Comparison of ENCODE assay signal across 9 mouse cellular contexts in genomic region chr10:13473287-13473832, GRCm38 (mm10). TPM values are rescaled to one million over a fixed set of nuclear protein-coding genes. Genes with fewer than 3 reads are reported as not detected.
DNase-seq lines count a peak whose midpoint lies in the region; ATAC-seq and TF ChIP-seq lines count a peak whose summit lies in the region.
"Had no signal": no experiment of that assay in that cellular context is flagged by ENCODE, and none has a peak within 500 bp of the region (broad histone marks: within the 10 kb centered on the region; RNA-seq: fewer than 3 reads in every experiment).

No protein-coding gene starts in this region.

- H3K27me3 ChIP-seq in kidney, embryonic 16.5 days (ENCODE audit: insufficient read depth, low read length): peaks cover 9% of the 10 kb centered on the region
- H3K27me3 ChIP-seq in hindbrain, embryonic 13.5 days: peaks cover 53% of the 10 kb centered on the region
- H3K27me3 ChIP-seq in midbrain, embryonic 13.5 days: peaks cover 57% of the 10 kb centered on the region

- 0 out of 2 replicates have a peak, but pooled peaks cover 5% of the 10 kb centered on the region for H3K4me1 ChIP-seq in kidney, embryonic 16.5 days (ENCODE audit: insufficient read depth, low read length)
- H3K4me1 ChIP-seq in cortical plate, adult 2 months (ENCODE audit: control insufficient read depth, insufficient read depth, low read length): peaks cover 2% of the 10 kb centered on the region
- peaks cover 16% of the 10 kb centered on the region for H3K4me1 ChIP-seq in hindbrain, embryonic 13.5 days (replicated peaks)
- peaks cover 12% of the 10 kb centered on the region for H3K4me1 ChIP-seq in midbrain, embryonic 13.5 days (replicated peaks)

- H3K36me3 ChIP-seq in kidney, embryonic 16.5 days (ENCODE audit: insufficient read depth, low read length): no peaks in the 10 kb centered on the region
- H3K36me3 ChIP-seq in hindbrain, embryonic 13.5 days: no peaks in the 10 kb centered on the region
- H3K36me3 ChIP-seq in midbrain, embryonic 13.5 days: no peaks in the 10 kb centered on the region
- H3K36me3 ChIP-seq: G1E had no signal

- H3K4me3 ChIP-seq in kidney, embryonic 16.5 days (ENCODE audit: low read length): peak overlapping the region; percentile 67
- peak overlapping the region; percentile 38 for H3K4me3 ChIP-seq in cortical plate, adult 2 months (ENCODE audit: insufficient read depth, low read length)
- peak overlapping the region; percentile 70 for H3K4me3 ChIP-seq in hindbrain, embryonic 13.5 days
- H3K4me3 ChIP-seq in midbrain, embryonic 13.5 days (replicated peaks): peak overlapping the region; percentile 75

- H3K9me3 ChIP-seq in kidney, embryonic 16.5 days (ENCODE audit: low read length): no peaks in the 10 kb centered on the region
- H3K9me3 ChIP-seq in hindbrain, embryonic 13.5 days: no peaks in the 10 kb centered on the region
- no peaks in the 10 kb centered on the region for H3K9me3 ChIP-seq in midbrain, embryonic 13.5 days
- H3K9me3 ChIP-seq: G1E had no signal

- no peak for DNase-seq in kidney, adult 9 months
- no peak for DNase-seq in T-cell, adult 2 months (ENCODE audit: low spot score)
- no peak for DNase-seq in cerebellum, postnatal 36 days

- peak overlapping the region; percentile 76 for H3K27ac ChIP-seq in kidney, embryonic 16.5 days (ENCODE audit: low read length)
- H3K27ac ChIP-seq in cortical plate, adult 2 months (ENCODE audit: insufficient read depth, low read length): no peak overlapping the region
- no peak overlapping the region for H3K27ac ChIP-seq in hindbrain, embryonic 13.5 days
- no peak overlapping the region for H3K27ac ChIP-seq in midbrain, embryonic 13.5 days

- peak overlapping the region; percentile 94 for H3K4me2 ChIP-seq in kidney, embryonic 16.5 days (replicated peaks; ENCODE audit: low read depth, low read length)
- peak overlapping the region; percentile 98 for H3K4me2 ChIP-seq in hindbrain, embryonic 13.5 days
- peak overlapping the region; percentile 100 for H3K4me2 ChIP-seq in midbrain, embryonic 13.5 days (replicated peaks)

- TF ChIP-seq POLR2A in cortical plate, adult 2 months (IDR thresholded peaks at IDR 0.05; ENCODE audit: extremely low read depth, insufficient read depth, low read length): no peak

- 12% methylated on average over 16 of the region's 17 CpGs for WGBS in kidney, embryonic 16.5 days
- 16% methylated on average over 17 of the region's 17 CpGs for WGBS in hindbrain, embryonic 13.5 days
- WGBS in midbrain, embryonic 13.5 days: 14% methylated on average over 17 of the region's 17 CpGs

- ATAC-seq in kidney, embryonic 16.5 days (ENCODE audit: low FRiP score, low TSS enrichment): peak; percentile 7; the same call in 1 of the 2 replicates
- ATAC-seq in hindbrain, embryonic 13.5 days (ENCODE audit: low FRiP score): 0 out of 2 replicates have a peak, but pooled peaks have one; percentile 12
- peak; percentile 9; the same call in 1 of the 2 replicates for ATAC-seq in midbrain, embryonic 13.5 days
- no peak for ATAC-seq in monocyte, adult 5-6 weeks (replicated peaks; ENCODE audit: insufficient number of reproducible peaks, low FRiP score, low TSS enrichment, poor library complexity, severe bottlenecking)

- TF ChIP-seq CTCF in cortical plate, adult 2 months (IDR thresholded peaks at IDR 0.05; ENCODE audit: extremely low read depth, insufficient read depth, low read length): no peak

- H3K9ac ChIP-seq in kidney, embryonic 16.5 days (replicated peaks; ENCODE audit: low read length): peak overlapping the region; percentile 75
- peak overlapping the region; percentile 82 for H3K9ac ChIP-seq in hindbrain, embryonic 13.5 days
- H3K9ac ChIP-seq in midbrain, embryonic 13.5 days (replicated peaks): peak overlapping the region; percentile 77

RNA-seq across cellular contexts. Expression of gene Phactr2, which starts 0.9 kb away (rescaled TPM):
- polyA plus RNA-seq in kidney, embryonic 16.5 days (2015; fragmentation: Nextera tagmentation; extraction: Ambion mirVana): 20.7 and 26.9 TPM in 2 replicates
- polyA plus RNA-seq in cortical plate, adult 2 months (2012; rRNA removed): 6.2 and 6.7 TPM in 2 replicates
- 6.2 and 7.8 TPM in 2 replicates for polyA plus RNA-seq in hindbrain, embryonic 13.5 days (2015; fragmentation: Nextera tagmentation; extraction: Ambion mirVana)
- polyA plus RNA-seq in midbrain, embryonic 13.5 days (2015; fragmentation: Nextera tagmentation; extraction: Ambion mirVana): 5.1 and 6.4 TPM in 2 replicates
- total RNA-seq in monocyte, adult 5-6 weeks (2017): 15.6 to 23.5 TPM (median 18.2 TPM) in 3 replicates
- polyA plus RNA-seq: G1E had no signal

RNA-seq across cellular contexts. Expression of gene Fuca2, which starts 26.0 kb away (rescaled TPM):
- polyA plus RNA-seq in kidney, embryonic 16.5 days (2015; fragmentation: Nextera tagmentation; extraction: Ambion mirVana): 118 and 127 TPM in 2 replicates
- polyA plus RNA-seq in cortical plate, adult 2 months (2012; rRNA removed): 39.1 and 42.2 TPM in 2 replicates
- 33.3 and 35.5 TPM in 2 replicates for polyA plus RNA-seq in hindbrain, embryonic 13.5 days (2015; fragmentation: Nextera tagmentation; extraction: Ambion mirVana)
- 22.0 TPM in 2 replicates for polyA plus RNA-seq in midbrain, embryonic 13.5 days (2015; fragmentation: Nextera tagmentation; extraction: Ambion mirVana)
- 88.9 to 95.9 TPM (median 92.9 TPM) in 3 replicates for total RNA-seq in monocyte, adult 5-6 weeks (2017)
- polyA plus RNA-seq: G1E had no signal
